In genomic region chr13:21751827-21752226, GRCm38 (mm10) we compare ENCODE assay signal across 8 mouse cellular contexts. TPM values are rescaled to one million over a fixed set of nuclear protein-coding genes. Genes with fewer than 3 reads are reported as not detected.
DNase-seq lines count a peak whose midpoint lies in the region; ATAC-seq and TF ChIP-seq lines count a peak whose summit lies in the region.
"Had no signal": no experiment of that assay in that cellular context is flagged by ENCODE, and none has a peak within 500 bp of the region (broad histone marks: within the 10 kb centered on the region; RNA-seq: fewer than 3 reads in every experiment).

No protein-coding gene starts in this region.

- H3K4me3 ChIP-seq in kidney, embryonic 15.5 days (replicated peaks): no peak overlapping the region
- peak overlapping the region; percentile 6 to 39 for H3K4me3 ChIP-seq in MEL (ENCODE audit: control insufficient read depth in 1 of 2, insufficient read depth in 1 of 2, low read depth in 2 of 2, low read length in 2 of 2)
- no peak overlapping the region for H3K4me3 ChIP-seq in embryonic facial prominence, embryonic 13.5 days
- peak overlapping the region; percentile 57 for H3K4me3 ChIP-seq in liver, embryonic 15.5 days (replicated peaks)
- H3K4me3 ChIP-seq: hindbrain, embryonic 15.5 days had no signal

- peak overlapping the region; percentile 69; the same call in 1 of the 2 replicates for H3K4me2 ChIP-seq in kidney, embryonic 15.5 days
- H3K4me2 ChIP-seq in embryonic facial prominence, embryonic 13.5 days: peak overlapping the region; percentile 77; the same call in 1 of the 2 replicates
- H3K4me2 ChIP-seq in liver, embryonic 15.5 days: peak overlapping the region; percentile 74

- H3K9ac ChIP-seq in kidney, embryonic 15.5 days: no peak overlapping the region
- peak overlapping the region; percentile 80 for H3K9ac ChIP-seq in MEL (ENCODE audit: control insufficient read depth, low read depth, low read length, poor library complexity, severe bottlenecking)
- peak overlapping the region; percentile 55; the same call in 1 of the 2 replicates for H3K9ac ChIP-seq in embryonic facial prominence, embryonic 13.5 days
- H3K9ac ChIP-seq in liver, embryonic 15.5 days: peak overlapping the region; percentile 62
- H3K9ac ChIP-seq: hindbrain, embryonic 15.5 days had no signal

- no peak for DNase-seq in kidney, postnatal 14 days
- peak; percentile 81 for DNase-seq in MEL (ENCODE audit: low read depth, low spot score)
- DNase-seq in frontal cortex, postnatal 25 days (ENCODE audit: low spot score in 2 of 2): no peak
- no peak for DNase-seq in kidney, adult 11 months

- H3K27me3 ChIP-seq in kidney, embryonic 15.5 days: no peaks in the 10 kb centered on the region
- no peaks in the 10 kb centered on the region for H3K27me3 ChIP-seq in MEL (ENCODE audit: control insufficient read depth in 1 of 2, insufficient read depth in 2 of 2, low read length in 2 of 2)
- no peaks in the 10 kb centered on the region for H3K27me3 ChIP-seq in embryonic facial prominence, embryonic 13.5 days
- H3K27me3 ChIP-seq in liver, embryonic 15.5 days: no peaks in the 10 kb centered on the region
- H3K27me3 ChIP-seq: hindbrain, embryonic 15.5 days had no signal

- H3K79me2 ChIP-seq in MEL (ENCODE audit: control insufficient read depth, insufficient read depth, low read length, poor library complexity): no peaks in the 10 kb centered on the region; the same call in 1 of the 2 replicates

- H3K4me1 ChIP-seq in kidney, embryonic 15.5 days: peaks cover 27% of the 10 kb centered on the region
- peaks cover 0 to 12% of the 10 kb centered on the region in 2 experiments; a peak in 2 of 4 replicates for H3K4me1 ChIP-seq in MEL (ENCODE audit: control insufficient read depth in 1 of 2, insufficient read depth in 2 of 2, low read length in 2 of 2)
- H3K4me1 ChIP-seq in embryonic facial prominence, embryonic 13.5 days: peaks cover 18% of the 10 kb centered on the region
- peaks cover 42% of the 10 kb centered on the region for H3K4me1 ChIP-seq in liver, embryonic 15.5 days (replicated peaks)

- TF ChIP-seq POLR2A in MEL (IDR thresholded peaks at IDR 0.05; ENCODE audit: control insufficient read depth in 1 of 2, insufficient read depth in 1 of 2, low read depth in 1 of 2, low read length in 2 of 2, poor library complexity in 1 of 2): no peak; a peak in 1 of 4 replicates

- TF ChIP-seq RAD21 in MEL (IDR thresholded peaks at IDR 0.05; ENCODE audit: low read depth, low read length): no peak

- H3K27ac ChIP-seq in kidney, embryonic 15.5 days: peak overlapping the region; percentile 97
- peak overlapping the region; percentile 94 for H3K27ac ChIP-seq in MEL (ENCODE audit: control insufficient read depth, low read depth, low read length)
- H3K27ac ChIP-seq in embryonic facial prominence, embryonic 13.5 days: peak overlapping the region; percentile 95
- H3K27ac ChIP-seq in liver, embryonic 15.5 days (replicated peaks): peak overlapping the region; percentile 99

- WGBS in kidney, embryonic 15.5 days: 79% methylated on average over 3 of the region's 3 CpGs
- 77% methylated on average over 3 of the region's 3 CpGs for WGBS in embryonic facial prominence, embryonic 13.5 days
- 35% methylated on average over 3 of the region's 3 CpGs for WGBS in liver, embryonic 15.5 days (ENCODE audit: insufficient replicate concordance)

- no peak for TF ChIP-seq CTCF in MEL (IDR thresholded peaks at IDR 0.05 in 2 of 3, conservative IDR thresholded peaks at IDR 0.05 in 1 of 3; ENCODE audit: control insufficient read depth in 1 of 3, insufficient read depth in 1 of 3, low read depth in 2 of 3, low read length in 3 of 3, poor library complexity in 1 of 3, severe bottlenecking in 1 of 3)

- ATAC-seq in kidney, embryonic 15.5 days (replicated peaks; ENCODE audit: low FRiP score): no peak
- no peak for ATAC-seq in embryonic facial prominence, embryonic 13.5 days (ENCODE audit: insufficient number of reproducible peaks, insufficient read depth, low FRiP score, low TSS enrichment, low read depth)
- ATAC-seq in liver, embryonic 15.5 days (ENCODE audit: insufficient read depth): no peak

- TF ChIP-seq EP300 in MEL (IDR thresholded peaks at IDR 0.05; ENCODE audit: low read depth in 1 of 2, low read length in 2 of 2): no peak

- no peaks in the 10 kb centered on the region for H3K9me3 ChIP-seq in kidney, embryonic 15.5 days (replicated peaks)
- no peaks in the 10 kb centered on the region for H3K9me3 ChIP-seq in MEL (replicated peaks; ENCODE audit: insufficient read depth, low read length)
- H3K9me3 ChIP-seq in embryonic facial prominence, embryonic 13.5 days: no peaks in the 10 kb centered on the region
- H3K9me3 ChIP-seq in liver, embryonic 15.5 days (replicated peaks): no peaks in the 10 kb centered on the region
- H3K9me3 ChIP-seq: hindbrain, embryonic 15.5 days had no signal

- H3K36me3 ChIP-seq in kidney, embryonic 15.5 days: no peaks in the 10 kb centered on the region
- peaks cover 0 to 31% of the 10 kb centered on the region in 2 experiments; a peak in 2 of 4 replicates for H3K36me3 ChIP-seq in MEL (ENCODE audit: control insufficient read depth in 1 of 2, insufficient read depth in 2 of 2, low read length in 2 of 2)
- no peaks in the 10 kb centered on the region for H3K36me3 ChIP-seq in embryonic facial prominence, embryonic 13.5 days
- 0 out of 2 replicates have a peak, but pooled peaks cover 4% of the 10 kb centered on the region for H3K36me3 ChIP-seq in liver, embryonic 15.5 days (replicated peaks)
- H3K36me3 ChIP-seq: hindbrain, embryonic 15.5 days had no signal

TF ChIP-seq in MEL, 35 proteins besides CTCF, POLR2A, EP300 and RAD21 (continues in another document):
- TF ChIP-seq MYC (IDR thresholded peaks at IDR 0.05; ENCODE audit: low read depth, low read length): no peak
- TF ChIP-seq CHD1 (IDR thresholded peaks at IDR 0.05; ENCODE audit: low read depth, low read length): no peak
- no peak for TF ChIP-seq MYB (IDR thresholded peaks at IDR 0.05; ENCODE audit: low read depth, low read length)
- TF ChIP-seq GATA1 (IDR thresholded peaks at IDR 0.05; ENCODE audit: low read depth, low read length): no peak
- TF ChIP-seq ELF1 (IDR thresholded peaks at IDR 0.05; ENCODE audit: low read depth, low read length): no peak
- TF ChIP-seq POLR2AphosphoS5 (IDR thresholded peaks at IDR 0.05; ENCODE audit: borderline replicate concordance, low read depth, low read length): no peak
- TF ChIP-seq MXI1 (IDR thresholded peaks at IDR 0.05; ENCODE audit: low read depth, low read length): no peak
- no peak for TF ChIP-seq ZNF384 (IDR thresholded peaks at IDR 0.05; ENCODE audit: low read depth, low read length)
- TF ChIP-seq HCFC1 (IDR thresholded peaks at IDR 0.05; ENCODE audit: low read depth, low read length): no peak
- TF ChIP-seq KAT2A (conservative IDR thresholded peaks at IDR 0.05; ENCODE audit: low read depth, low read length): no peak
- TF ChIP-seq CHD2 (IDR thresholded peaks at IDR 0.05; ENCODE audit: low read length): no peak
- TF ChIP-seq SMC3 (IDR thresholded peaks at IDR 0.05; ENCODE audit: low read depth, low read length): no peak
- no peak for TF ChIP-seq NELFE (IDR thresholded peaks at IDR 0.05; ENCODE audit: low read depth, low read length)
- no peak for TF ChIP-seq MAX (IDR thresholded peaks at IDR 0.05; ENCODE audit: low read length)

RNA-seq across cellular contexts. Expression of gene Hist1h4k, which starts 1.5 kb away (rescaled TPM):
- 2.5 and 5.4 TPM in 2 replicates for polyA plus RNA-seq in kidney, embryonic 15.5 days (2015; fragmentation: Nextera tagmentation; extraction: Ambion mirVana)
- total RNA-seq in MEL (2012; rRNA removed): 3,283 and 3,531 TPM in 2 replicates
- polyA plus RNA-seq in MEL (2012; ENCODE audit: insufficient read depth in 1 of 2, insufficient read length in 2 of 2, low read depth in 1 of 2, low replicate concordance in 2 of 2, missing spikeins in 1 of 2): 10 to 100 TPM in 1 of 2 experiments, not detected in 1; 19.1 TPM
- 3.0 and 6.7 TPM in 2 replicates for polyA plus RNA-seq in embryonic facial prominence, embryonic 13.5 days (2015; fragmentation: Nextera tagmentation; extraction: Ambion mirVana)
- 4.0 and 6.0 TPM in 2 replicates for polyA plus RNA-seq in liver, embryonic 15.5 days (2015; fragmentation: Nextera tagmentation; extraction: Ambion mirVana)

RNA-seq across cellular contexts. Expression of gene Hist1h2ak, which starts 1.8 kb away (rescaled TPM):
- 32.0 and 32.6 TPM in 2 replicates for polyA plus RNA-seq in kidney, embryonic 15.5 days (2015; fragmentation: Nextera tagmentation; extraction: Ambion mirVana)
- total RNA-seq in MEL (2012; rRNA removed): 1,127 and 1,310 TPM in 2 replicates
- 10 to 100 TPM in 1 of 2 experiments, not detected in 1; 10.6 TPM for polyA plus RNA-seq in MEL (2012; ENCODE audit: insufficient read depth in 1 of 2, insufficient read length in 2 of 2, low read depth in 1 of 2, low replicate concordance in 2 of 2, missing spikeins in 1 of 2)
- 33.2 and 47.8 TPM in 2 replicates for polyA plus RNA-seq in embryonic facial prominence, embryonic 13.5 days (2015; fragmentation: Nextera tagmentation; extraction: Ambion mirVana)
- 40.7 and 47.8 TPM in 2 replicates for polyA plus RNA-seq in liver, embryonic 15.5 days (2015; fragmentation: Nextera tagmentation; extraction: Ambion mirVana)

RNA-seq across cellular contexts. Expression of gene Hist1h2bn, which starts 2.1 kb away (rescaled TPM):
- polyA plus RNA-seq in kidney, embryonic 15.5 days (2015; fragmentation: Nextera tagmentation; extraction: Ambion mirVana): 2.2 and 6.0 TPM in 2 replicates
- total RNA-seq in MEL (2012; rRNA removed): 1,714 and 2,074 TPM in 2 replicates
- 1 to 10 TPM in 1 of 2 experiments, not detected in 1; 5.6 TPM for polyA plus RNA-seq in MEL (2012; ENCODE audit: insufficient read depth in 1 of 2, insufficient read length in 2 of 2, low read depth in 1 of 2, low replicate concordance in 2 of 2, missing spikeins in 1 of 2)
- 6.2 and 6.6 TPM in 2 replicates for polyA plus RNA-seq in embryonic facial prominence, embryonic 13.5 days (2015; fragmentation: Nextera tagmentation; extraction: Ambion mirVana)
- polyA plus RNA-seq in liver, embryonic 15.5 days (2015; fragmentation: Nextera tagmentation; extraction: Ambion mirVana): 7.6 and 11.2 TPM in 2 replicates
- polyA plus RNA-seq: hindbrain, embryonic 15.5 days had no signal

RNA-seq across cellular contexts. Expression of gene Hist1h4j, which starts 17.0 kb away (rescaled TPM):
- 0.91 and 1.9 TPM in 2 replicates for polyA plus RNA-seq in kidney, embryonic 15.5 days (2015; fragmentation: Nextera tagmentation; extraction: Ambion mirVana)
- 947 and 1,094 TPM in 2 replicates for total RNA-seq in MEL (2012; rRNA removed)
- polyA plus RNA-seq in MEL (2012; ENCODE audit: insufficient read depth in 1 of 2, insufficient read length in 2 of 2, low read depth in 1 of 2, low replicate concordance in 2 of 2, missing spikeins in 1 of 2): 1 to 10 TPM in 1 of 2 experiments, not detected in 1; 2.7 TPM
- 1.0 and 2.2 TPM in 2 replicates for polyA plus RNA-seq in embryonic facial prominence, embryonic 13.5 days (2015; fragmentation: Nextera tagmentation; extraction: Ambion mirVana)
- 0.86 and 0.88 TPM in 2 replicates for polyA plus RNA-seq in liver, embryonic 15.5 days (2015; fragmentation: Nextera tagmentation; extraction: Ambion mirVana)
- polyA plus RNA-seq: hindbrain, embryonic 15.5 days had no signal

RNA-seq across cellular contexts. Expression of gene Hist1h1b, which starts 28.6 kb away (rescaled TPM):
- polyA plus RNA-seq in kidney, embryonic 15.5 days (2015; fragmentation: Nextera tagmentation; extraction: Ambion mirVana): 24.0 and 28.9 TPM in 2 replicates
- 1,140 and 1,462 TPM in 2 replicates for total RNA-seq in MEL (2012; rRNA removed)
- polyA plus RNA-seq in MEL (2012; ENCODE audit: insufficient read depth in 1 of 2, insufficient read length in 2 of 2, low read depth in 1 of 2, low replicate concordance in 2 of 2, missing spikeins in 1 of 2): 1 to 10 TPM in 1 of 2 experiments, not detected in 1; 2.9 TPM
- 30.2 and 32.9 TPM in 2 replicates for polyA plus RNA-seq in embryonic facial prominence, embryonic 13.5 days (2015; fragmentation: Nextera tagmentation; extraction: Ambion mirVana)
- 32.9 and 34.2 TPM in 2 replicates for polyA plus RNA-seq in liver, embryonic 15.5 days (2015; fragmentation: Nextera tagmentation; extraction: Ambion mirVana)

Comparison
In these comparisons a context has a peak if more than half of its experiments do, and no peak if none do; other contexts are left out.
1. H3K4me3 ChIP-seq: peak in MEL (2 of 2) and liver, embryonic 15.5 days (single experiment); none in kidney, embryonic 15.5 days (single experiment) and embryonic facial prominence, embryonic 13.5 days (single experiment).
2. Peak in every context shown above with its lines, with median percentiles within 50 percentile points of each other: H3K27ac ChIP-seq and H3K4me2 ChIP-seq.